Mouse (Mus musculus): ENCODE measurements around the gene Luzp1.
A peak's percentile ranks its signal among the peaks of the same experiment; 100 is the strongest.

Luzp1 gene

DNA sequence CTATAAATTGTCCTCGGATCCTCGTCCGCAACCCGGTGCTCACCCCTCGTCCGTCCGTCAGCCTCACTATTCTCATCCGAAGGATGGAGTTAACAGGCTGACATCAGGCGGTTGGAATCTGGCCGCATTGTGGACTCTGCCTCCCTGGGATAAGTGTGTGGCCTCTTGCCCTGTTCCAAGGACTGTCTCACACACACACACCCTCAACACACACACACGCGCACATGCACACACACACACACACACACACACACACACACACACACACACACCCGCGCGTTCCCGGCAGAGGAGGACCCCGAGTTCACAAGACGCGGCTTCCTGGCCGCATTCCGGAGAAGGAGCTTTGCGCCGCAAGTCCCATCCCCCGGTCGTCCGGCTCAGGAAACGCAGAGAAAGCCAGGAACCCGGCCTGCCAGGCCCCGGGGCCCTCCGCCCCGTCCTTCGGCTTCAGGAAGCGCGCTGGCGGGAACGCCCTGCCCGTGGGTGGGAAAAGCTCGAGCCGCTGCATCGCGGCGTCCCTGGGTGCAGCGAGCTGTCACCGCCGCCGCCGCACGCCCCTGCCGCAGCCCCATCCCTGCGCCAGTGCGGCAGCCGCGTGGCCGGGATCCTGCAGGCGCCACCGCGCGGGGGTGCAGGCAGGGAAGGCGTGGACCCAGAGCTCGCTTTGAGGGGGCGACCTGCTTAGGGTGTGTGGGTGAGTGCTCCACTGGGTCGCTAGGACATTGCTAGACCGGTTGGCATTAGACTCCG, 7.3 kb upstream of the Luzp1 start, which contains the start of gene 6030445D17Rik:
TSS of gene 6030445D17Rik (plus strand) at position 165 of the 753 bp plus-strand sequence.
- DNase-seq (ENCODE audit: low spot score), result peak; percentile 78

DNA sequence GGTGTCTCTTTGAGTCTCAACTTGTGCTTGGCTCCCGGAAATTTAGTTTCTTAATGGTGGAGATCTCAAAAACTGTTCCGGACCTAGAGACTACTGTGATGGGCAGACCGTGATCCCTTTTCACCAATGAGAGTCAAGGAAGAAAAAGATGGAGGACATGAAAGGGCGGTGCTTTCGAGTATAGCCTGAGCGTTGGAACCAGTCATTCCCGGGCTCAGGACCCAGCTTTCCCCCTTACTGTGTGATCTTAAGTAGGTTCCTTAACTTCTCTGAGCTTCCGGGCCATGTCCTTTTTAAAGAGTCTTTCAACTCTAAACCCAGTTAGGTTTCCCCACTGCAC, 6.8 kb upstream of the Luzp1 start:
- DNase-seq (ENCODE audit: low spot score), result no peak

DNA sequence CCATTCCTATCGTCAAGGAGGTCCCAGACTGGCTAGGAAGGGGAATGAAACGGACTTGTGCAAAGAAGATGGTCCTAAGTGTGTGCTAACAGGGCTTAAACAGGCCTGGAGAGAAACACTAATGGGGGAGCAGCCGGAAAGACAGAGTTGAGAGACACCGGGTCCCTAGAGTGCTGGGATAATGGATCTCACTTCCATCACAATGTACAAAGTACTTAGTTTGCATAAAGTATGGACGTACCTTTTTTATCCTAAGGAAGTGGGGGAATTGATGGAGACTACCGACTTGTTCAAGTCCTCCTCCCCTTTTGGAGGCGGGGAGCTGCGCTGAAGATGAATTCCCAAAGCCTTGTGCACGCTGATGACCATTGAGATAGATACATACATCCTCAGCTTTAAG, 6.1 kb upstream of the Luzp1 start:
- DNase-seq (ENCODE audit: low spot score), result no peak

DNA sequence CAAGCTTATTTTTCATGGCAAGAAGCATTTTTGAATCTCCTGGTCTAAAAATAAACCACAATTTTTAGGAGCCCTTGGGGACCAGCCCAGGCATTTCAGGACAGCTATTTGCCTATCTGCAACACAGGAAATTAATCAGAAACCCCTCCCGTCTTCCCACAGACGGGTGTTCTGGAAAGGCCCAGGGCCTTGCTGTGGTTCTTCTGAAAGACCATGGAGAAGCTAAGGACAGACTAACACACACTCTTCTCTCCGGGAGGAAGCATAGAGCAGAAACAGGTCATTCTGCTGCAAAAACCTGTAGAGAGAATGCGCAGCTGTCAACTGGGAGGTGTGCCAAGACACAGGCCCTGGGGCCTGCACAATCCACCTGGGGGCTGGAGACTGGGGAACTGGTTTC, 3.3 kb upstream of the Luzp1 start:
- DNase-seq (ENCODE audit: low spot score), result peak; percentile 65

DNA sequence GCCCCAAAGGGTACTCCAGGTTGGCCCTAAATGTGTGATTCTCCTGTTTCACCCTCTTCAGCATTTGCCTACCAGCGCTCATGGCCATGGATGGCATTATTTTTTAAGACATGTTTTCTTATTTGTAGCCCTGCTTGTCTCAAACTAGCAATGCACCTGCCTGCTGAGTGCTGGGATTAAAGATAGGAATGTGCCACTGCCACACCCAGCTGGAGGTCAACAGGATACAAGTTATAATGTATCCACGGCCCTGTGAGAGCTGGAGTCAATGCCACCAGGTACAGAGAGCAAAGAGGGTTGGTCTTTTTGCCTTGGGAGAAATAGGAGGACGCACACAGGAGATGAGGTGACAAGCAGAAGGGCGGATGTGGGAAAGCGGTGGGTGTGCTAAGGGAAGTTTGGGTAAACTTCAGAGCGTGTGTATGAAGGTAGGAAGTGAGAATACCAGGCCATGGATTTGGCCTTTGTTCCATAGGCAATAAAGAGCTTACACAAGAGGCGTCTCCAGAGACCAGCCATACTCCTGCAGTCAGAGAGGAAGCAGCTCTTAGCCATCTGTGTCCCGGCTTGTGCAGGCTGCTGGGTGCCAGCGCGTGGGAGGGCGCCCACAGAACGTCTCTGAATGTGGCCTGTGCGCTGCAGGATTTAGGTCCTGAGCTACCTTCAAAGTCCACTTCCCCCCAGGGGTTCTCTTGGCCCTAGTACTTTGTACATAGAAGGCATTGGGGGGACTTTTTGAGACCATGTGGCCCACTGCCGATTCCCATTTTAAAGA, 821 bp upstream of the Luzp1 start:
- DNase-seq (ENCODE audit: low spot score), result peak; percentile 51

DNA sequence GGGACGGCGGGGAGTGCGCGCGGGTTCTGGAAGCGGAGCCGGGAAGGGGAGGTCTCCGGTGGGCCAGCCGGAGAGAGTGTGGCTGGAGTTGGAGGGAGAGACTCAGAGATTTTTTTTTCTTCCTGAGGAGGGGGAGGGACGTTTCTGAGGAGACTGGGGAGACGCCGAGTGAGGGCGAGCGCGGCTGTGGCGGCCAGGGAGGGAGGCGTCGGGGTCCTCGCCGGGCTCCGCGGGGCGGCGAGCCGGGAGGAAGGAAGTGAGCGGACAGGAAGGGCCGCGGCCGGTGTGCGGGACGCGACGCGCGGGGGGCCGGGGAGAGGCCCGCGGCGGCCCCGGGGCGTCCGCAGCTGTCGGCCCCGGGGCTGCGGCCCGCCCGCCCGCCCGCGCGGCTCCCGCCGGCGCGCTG, 383 bp downstream of the Luzp1 start:
- no peak for DNase-seq (ENCODE audit: low spot score)

DNA sequence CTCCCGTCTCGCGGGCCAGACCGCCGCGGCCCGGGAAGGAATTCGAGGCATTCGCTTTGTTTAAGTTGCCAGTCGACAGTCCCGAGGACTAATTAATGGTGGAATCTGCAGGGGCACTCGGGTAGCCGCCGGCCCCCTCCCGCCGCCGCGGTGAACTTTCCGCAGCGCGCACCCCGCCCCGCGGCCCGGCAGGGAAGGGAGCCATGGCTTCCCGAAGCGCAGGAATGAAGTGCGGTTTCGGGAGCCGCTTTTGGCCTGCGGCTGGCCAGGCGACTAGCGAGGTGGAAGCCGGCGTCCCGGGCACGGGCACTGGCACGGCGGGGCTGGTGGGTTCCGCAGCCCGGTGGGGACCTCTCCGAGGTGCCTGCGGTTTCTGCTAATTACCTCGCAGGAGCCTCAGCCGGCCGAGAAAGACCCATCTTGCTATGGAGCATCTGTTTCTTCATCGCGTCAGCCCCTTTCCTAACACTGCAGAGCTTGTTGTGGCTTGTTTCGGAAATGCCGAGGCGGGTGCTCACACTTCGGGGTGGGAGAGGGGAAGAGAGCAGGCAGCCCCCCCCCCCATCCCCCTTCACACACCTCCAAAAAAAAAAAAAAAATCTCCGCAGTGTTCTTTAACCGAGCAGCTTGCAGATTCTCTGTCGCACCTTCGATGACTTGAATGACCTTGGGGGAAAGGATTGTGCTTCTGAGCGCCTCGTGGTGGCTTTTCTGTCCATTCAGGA, 948 bp downstream of the Luzp1 start:
- DNase-seq (ENCODE audit: low spot score), result peak; percentile 75

DNA sequence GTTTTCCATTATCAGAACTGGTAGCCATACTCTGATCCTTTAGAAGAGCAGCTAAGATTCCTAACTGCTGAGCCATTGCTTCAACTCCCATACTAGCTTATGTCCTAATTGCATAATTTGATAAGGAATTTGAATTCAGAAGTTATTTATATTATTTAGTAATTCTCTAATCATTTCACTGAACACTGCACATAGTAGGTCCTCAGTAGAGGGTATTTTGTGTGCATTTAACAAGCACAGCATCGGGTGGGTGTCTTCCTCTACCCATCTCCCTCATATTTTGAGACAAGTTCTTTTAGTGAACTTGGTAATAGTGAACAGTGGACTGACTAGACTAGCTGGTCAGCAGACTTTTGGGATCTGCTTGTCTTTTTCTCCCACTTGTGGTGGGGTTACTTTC, 7.1 kb downstream of the Luzp1 start:
- DNase-seq (ENCODE audit: low spot score), result no peak

DNA sequence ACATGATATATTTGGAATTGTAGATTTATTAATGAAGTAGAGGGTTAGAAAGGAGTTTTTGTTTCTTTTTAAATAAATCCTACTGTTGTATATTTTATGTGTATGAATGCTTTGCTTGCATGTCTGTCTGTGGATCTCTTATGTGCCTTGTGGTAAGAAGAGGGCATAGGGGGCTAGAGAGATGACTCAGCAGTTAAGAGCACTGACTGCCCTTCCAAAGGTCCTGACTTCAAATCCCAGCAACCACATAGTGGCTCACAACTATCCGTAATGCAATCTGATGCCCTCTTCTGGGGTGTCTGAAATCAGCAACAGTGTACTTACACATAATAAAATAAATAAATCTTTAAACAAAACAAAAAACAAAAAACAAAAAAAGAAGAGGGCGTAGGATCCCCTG, 17.0 kb downstream of the Luzp1 start:
- no peak for DNase-seq (ENCODE audit: low spot score)

DNA sequence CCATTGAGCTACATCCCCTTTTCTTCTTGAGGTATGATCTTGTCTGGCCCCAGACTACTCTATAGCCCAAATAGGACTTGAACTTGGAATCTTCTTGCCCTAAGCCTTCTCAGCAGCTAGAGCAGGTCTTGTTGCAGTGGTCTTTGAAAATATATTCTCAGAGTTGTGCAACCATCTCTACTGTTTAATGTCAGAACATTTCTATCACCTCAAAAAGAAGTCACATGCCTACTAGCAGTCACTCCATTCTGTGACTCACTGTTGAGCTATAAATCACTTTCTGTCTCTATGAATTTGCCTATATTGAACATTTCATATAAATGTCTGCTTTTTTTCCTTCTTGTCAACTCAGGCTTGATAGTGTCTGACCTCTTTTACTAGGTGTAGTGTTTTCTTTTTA, 26.4 kb downstream of the Luzp1 start:
- DNase-seq (ENCODE audit: low spot score), result no peak

DNA sequence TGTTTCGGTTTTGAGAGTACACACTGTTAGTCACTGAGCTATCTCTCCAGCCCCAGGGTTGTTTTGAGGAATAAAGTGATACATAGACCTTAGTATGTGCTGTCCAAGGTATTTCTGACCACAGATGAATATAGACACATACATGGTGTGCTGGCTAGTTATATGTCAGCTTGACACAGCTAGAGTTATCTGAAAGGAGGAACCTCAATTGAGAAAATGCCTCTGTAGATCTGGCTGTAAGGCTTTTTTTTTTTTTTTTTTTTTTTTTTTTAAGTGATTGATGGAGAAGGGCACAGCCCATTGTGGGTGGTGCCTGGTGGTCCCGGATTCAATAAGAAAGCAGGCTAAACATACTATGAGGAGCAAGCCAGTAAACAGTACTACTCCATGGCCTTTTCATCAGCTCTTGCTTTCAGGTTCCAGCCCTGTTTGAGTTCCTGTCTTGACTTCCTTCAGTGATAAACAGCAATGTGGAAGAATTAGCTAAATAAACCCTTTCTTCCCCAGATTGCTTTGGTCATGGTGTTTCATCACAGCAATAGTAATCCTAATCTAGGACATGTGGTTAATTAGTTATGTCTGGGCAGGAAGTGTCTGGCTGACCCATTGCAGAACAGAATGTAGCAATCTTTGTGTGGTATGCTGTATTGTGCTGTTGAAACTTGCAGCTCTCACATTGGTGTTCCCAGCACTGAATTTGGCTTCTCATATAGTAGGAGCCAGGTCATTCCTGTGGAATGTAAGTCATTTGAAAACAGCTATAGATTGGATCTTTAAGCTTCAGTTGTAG, 36.1 kb downstream of the Luzp1 start:
- no peak for DNase-seq (ENCODE audit: low spot score)

DNA sequence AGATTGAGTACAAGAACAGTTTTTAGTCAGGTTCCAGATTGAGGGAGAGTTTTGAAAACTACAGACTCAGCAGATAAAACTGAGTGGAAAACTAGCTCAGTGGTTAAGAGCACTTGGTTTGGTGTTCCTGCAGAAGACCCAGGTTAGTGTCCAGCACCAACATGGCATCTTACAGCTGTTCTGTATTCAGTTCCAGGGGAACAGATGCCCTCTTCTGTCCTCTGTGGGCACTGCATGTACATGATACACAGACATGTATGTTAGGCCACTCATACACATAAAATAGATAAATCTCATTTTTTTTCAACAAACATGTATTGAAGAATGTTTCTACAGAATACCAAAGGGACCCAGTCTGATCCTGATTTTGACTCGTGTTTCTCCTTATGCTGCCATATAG, 40.3 kb downstream of the Luzp1 start:
- DNase-seq (ENCODE audit: low spot score), result no peak

DNA sequence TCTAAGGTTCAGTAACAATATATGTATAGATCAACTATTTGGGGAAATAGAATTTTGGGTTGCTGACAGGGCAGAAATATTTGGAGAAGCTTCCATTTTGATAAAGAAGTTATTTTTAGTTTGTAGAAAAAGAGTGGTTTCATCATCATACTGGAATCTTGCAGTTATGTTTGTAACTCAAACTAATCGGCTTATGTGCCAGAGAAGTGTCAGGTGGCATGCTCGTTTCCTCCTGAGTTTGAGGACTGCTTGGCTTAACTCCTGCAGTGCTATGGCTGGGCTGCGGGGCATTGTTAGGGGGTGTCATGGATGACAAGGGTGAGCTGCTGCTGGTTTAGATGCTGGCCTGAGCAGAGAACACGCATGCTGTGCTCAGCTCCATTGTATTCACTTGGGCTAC, 42.1 kb downstream of the Luzp1 start:
- no peak for DNase-seq (ENCODE audit: low spot score)

DNA sequence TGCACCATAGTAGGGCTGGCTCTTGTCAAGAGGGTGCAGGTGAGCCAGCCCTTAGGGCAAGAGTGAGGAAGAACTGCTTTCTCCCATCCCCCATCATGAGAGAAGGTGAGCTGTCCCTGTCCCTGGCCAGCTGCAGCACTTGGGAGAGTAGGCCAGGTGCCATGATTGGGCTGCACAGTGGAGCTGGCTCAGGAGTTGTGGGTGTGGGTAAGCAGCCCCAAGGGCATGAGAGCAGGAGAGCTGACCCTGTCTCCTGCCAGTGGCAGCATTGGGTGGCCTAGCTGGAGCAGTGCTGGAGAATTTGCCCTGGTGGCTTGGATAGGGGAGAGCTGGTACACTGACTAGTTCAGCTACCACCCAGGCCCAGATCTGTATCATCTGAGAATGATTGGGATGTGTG, 43.3 kb downstream of the Luzp1 start:
- no peak for DNase-seq (ENCODE audit: low spot score)

DNA sequence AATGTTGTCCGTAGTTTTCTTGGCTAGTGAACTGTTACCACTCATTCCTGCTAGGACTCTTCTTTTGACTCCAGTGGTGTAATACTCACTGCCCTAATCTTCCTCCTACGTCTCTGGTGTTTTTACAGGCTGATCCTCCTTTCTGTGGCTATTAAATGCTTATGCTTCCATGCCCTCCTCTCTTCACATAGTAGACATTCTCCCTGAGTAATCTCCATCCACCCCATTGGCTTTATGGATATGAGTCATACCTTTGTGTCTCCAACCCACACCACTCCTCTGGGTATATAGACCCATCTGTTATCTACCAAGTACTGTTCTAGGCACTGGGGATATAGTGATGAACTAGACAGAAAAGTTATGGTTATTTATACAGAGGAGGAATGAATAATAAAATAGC, 48.6 kb downstream of the Luzp1 start:
- DNase-seq (ENCODE audit: low spot score), result no peak

DNA sequence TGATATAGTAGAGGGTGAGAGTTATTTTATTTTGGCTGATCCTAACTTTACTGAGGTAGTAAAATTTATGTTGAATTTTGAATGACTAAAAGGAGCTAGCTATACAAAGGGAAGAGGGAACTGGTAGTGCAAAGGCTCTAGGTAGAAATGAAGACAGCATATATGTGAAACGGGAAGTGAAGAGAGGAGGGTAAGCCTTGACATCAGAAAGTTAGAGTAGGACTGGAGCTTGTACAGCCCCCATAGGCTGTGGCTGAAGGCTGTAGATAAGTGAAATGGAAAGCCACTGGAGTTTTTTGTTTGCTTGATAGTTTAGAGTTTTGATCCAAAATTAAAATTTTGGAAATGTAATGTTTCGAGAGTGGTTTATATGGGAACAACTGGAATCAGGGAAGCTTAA, 49.0 kb downstream of the Luzp1 start:
- no peak for DNase-seq (ENCODE audit: low spot score)

DNA sequence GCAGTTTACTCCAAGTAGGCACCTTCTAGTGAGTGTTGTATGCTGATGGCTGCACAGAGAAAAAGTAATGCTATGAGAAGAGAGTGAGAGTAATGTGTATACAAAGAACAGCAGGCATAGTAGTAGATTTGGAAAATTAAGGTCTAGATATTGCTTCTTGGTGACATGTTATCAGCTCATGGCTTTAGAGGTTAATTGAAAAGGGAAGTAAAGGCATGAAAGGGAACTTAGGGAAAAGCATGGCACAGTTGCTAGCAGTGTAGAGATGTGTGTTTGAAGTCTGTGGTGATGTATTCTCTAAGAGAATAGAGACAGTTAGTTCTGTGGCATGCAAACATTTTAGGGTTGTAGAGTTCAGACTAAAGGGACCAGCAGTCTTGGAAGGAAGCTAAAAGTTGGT, 50.3 kb downstream of the Luzp1 start:
- no peak for DNase-seq (ENCODE audit: low spot score)

DNA sequence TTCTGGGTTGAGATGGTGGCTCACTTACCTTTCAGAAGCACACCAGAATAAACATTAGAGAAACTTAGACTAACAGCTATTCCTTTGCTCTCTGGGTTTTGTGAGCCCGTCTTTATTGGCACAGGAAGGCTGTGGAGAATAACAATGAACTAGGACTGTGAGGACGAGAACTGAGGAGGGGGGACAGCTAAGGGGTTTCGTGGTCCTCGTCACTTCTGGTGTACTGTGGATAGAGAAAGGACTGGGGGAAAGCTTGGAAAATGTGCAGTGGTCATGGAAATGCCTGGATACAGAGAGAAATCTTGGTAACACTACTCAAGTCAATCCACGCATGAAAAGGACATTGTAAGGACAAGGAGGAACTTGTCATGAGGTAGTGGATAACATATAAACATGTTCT, 52.3 kb downstream of the Luzp1 start:
- DNase-seq (ENCODE audit: low spot score), result no peak

DNA sequence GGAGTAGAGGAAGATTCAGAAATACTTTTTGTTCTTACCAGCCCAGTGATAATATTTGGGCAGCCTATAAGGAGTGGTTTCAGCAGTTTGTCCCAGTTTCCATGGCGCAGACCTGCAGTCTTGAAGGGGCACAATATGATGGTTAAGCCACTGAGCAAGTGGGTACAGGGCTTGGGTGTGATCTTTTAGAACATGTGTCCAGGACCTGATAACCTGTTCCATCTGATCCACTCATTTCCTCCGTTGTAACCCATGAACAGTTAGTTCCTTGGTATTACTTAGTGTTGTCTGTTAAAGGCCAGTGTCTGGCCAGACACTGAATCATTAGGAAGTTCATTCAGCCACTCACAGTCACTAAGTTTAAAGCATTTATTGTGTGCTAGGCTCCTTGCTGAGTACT, 54.7 kb downstream of the Luzp1 start:
- DNase-seq (ENCODE audit: low spot score), result no peak

DNA sequence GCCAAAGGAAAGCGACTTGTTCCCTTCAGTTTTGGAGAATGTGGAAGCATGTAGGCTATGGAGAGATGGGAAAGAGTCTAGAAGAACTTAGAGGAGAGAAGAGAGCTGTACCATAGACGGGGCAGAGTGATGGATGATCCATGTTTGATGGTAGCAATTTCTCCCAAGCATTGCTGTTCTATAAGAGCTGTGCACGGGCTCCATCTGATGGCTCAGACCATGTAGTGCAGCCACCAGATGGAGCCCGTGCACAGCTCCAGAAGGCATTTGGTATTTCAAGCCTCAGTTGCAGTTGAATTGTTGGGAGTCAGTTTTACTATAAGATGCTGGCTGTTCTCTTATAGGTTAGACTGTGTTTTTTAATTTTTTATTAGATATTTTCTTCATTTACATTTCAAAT, 56.9 kb downstream of the Luzp1 start:
- DNase-seq (ENCODE audit: low spot score), result peak; percentile 73

DNA sequence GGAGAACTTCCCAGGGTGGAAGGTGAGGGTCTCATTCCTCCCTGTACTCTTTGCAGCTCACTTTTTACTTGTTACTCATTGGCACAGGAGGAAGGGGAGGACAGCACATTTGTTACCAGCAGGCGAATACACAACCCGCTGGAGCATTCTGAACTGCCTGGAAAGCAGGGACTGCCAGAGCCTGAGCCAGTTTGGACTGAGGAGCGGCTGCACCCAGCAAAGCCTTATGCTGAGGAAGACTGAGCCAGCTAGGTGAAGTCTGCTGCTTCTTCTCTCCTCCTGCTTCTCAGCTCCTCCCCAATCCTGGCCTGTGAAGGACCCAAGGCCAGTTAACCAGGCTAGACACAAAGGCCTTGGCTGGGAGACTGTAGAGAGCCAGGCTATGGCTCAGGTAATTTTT, 75.6 kb downstream of the Luzp1 start:
- DNase-seq (ENCODE audit: low spot score), result no peak

DNA sequence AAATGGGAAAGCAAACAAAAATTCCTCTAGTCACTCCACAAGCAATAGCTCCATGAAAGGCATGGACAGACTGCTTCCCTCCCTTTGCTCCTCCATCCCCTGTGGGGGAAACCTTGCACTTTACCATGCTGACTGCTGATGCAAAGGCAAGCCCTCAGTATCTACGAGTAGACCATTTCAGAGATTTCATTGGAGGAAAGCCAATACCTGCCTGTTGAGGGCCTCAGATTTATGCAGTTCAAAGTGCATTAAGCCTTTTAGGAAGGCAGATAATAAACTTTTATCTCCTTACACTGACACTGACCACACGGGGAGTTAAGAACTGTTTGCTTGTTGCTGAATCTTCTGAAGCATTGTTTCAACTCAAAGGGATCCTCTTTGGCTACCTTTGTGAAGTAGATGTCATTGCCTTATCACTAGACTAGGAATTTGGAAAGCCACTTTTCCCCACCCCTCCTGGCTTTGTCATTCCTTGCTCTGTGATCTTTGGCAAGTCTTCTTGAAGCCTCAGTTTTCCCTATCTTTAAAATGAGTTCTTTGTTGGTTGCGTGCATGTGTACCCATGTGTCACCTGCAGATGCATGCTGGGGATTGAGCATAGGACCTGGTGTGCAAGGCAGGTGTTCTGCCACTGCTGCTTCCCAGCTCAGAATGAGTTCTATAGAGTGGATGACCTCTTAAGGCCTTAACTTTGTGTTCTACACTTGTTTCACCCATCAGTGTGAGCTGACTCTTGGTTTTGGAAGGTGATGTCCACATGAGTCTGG, 76.9 kb downstream of the Luzp1 start:
- no peak for DNase-seq (ENCODE audit: low spot score)
